Mouse (Mus musculus) adrenal gland, adult 8-10 months (tissue): Measurements from ENCODE around the gene Myo3b. TPM values are rescaled to one million over a fixed set of nuclear protein-coding genes. Genes with fewer than 3 reads are reported as not detected.

Experiments used
- DNase-seq: peaks from one replicate; pipeline ENCODE4 v3.0.0; 2022
- total RNA-seq, 4 experiments: library from RNA; stranded (reverse); gene quantifications; 2 replicates each; pipeline ENCODE4 v1.2.4; 2022

The Myo3b gene
- total RNA-seq, 4 experiments from 2014 or later: 0.09 TPM; not detected in 3

DNA sequence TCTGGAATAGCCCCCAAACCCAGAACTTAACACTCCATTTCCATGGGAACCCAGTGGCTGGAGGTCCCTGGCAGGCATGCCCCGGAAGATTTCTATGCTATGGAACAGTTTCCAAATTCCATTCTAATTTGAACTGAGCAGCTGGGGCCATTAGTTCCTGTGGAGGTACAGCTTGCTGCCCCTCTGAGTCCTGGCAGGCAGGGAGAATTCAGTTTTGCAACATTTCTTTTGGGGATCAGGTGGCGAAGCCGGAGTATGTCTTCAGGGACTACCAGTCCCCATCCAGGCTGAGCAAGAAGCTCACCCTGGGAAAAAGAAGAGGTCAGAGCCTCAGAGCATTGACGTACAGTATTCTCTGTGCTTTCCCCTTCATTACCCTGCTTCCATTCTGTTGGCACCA lies 94.4 kb downstream of the Myo3b start:
- DNase-seq: no peak

DNA sequence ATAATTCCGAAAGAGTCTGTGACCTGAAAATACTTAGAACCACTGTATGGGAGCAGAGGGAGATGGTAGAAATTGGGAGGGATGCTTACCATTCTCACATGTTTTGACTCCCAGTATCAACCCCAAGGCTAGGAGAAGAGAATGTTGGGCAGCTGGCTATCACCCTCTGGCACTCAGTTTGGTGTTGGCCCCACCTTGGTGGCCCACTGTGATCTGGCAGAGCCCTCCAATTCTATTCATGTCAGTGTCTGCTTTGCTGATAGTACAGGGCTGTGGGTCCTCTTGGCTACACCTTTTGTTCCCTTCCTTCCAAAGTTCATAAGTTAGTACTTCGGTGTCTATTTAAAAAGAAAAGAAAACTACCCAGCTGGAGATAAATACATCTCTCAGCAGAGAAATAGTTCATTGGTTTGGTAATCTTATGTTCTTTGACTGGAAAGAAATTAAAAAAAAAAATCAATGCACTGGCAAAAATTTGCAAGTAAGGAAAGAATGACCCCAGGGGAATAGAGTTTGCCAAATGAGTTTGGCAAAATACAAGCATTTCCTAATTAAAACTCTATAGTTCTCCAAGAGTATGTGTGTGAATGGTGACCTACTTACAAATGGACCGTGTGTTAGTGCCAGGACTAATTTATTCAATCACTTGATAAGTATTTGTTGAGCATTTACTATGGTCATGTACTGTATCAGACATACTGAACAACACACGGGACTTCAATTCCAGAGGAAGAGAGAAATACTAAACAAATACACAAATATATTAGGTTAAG lies 98.5 kb downstream of the Myo3b start:
- DNase-seq: no peak

DNA sequence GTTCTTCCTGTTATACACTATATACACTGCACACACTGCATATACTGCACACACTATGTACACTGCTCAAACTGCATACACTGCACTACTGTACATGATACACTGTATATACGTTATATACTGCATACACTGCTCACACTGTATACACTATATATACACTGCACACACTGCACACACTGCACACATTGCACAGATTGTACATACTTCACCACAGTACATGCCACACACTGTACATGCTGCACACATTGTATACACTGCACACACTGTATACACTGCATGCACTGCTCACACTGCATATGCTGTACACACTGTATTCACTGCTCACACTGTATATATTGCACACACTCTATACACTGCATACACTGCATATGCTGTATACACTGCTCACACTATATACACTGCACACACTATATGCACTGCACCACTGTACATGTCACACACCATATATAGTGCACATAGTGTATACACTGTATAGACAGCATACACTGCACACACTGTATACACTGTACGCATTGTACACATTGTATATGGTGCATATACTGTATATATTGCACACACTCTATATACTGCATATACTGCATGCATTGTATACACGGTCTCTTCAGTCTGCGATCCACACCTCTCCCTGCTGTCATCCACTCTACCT lies 104.7 kb downstream of the Myo3b start:
- no peak for DNase-seq

DNA sequence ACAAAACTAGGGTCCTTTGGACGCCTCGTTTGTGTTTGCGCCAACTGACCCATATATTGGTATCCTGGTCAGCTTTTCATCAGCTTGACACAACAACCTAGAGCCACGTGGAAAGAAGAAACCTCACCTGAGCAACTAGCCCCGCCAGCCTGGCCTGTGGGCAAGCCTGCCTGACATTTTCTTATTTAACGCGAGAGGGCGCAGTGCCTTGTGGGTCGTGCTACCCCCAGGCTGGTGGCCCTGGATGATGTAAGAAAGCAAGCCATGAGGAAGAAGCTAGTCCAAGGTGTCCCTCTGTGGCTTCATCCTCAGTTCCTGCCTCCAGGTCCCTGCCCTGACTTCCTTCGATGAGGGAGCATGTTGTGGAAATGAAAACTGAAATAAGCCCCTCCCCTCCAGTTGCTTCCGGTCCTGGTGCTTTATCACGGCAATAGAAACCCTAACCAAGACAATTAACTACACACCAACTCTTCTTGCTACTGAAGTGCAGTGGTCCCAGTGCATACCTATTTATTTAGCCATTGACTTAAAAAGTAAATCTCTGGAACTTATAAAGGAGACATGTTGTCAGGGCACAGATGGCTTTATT lies 108.2 kb downstream of the Myo3b start:
- no peak for DNase-seq

DNA sequence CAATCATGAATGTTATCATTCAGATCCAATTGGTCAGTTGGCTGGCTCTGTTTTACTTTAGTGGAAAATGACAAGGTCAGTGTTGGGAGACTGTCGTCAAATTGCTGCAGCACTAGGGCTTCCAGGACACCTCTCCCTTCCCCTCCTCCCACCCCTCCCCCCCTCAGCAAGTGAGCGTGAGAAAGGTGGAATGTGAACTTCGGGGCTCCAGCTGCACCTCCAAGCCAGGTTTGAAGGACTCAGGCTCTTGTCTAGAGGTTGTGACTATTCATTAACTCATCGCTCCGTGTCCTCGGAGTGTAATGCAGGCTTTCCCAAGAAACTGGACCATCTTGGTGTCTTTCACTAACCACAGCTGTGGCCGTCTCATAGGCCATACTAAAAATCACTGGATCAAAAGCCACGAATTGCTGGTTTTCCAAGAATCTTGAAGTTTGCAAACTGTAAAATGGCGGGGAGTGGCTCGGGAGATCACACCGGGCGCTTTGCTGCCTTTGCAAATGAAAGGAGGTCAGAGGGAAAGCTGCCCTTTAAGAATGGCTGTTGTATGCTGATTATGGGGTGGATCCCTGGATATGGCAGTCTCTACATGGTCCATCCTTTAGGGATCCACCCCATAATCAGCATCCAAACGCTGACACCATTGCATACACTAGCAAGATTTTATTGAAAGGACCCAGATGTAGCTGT lies 110.0 kb downstream of the Myo3b start:
- no peak for DNase-seq

DNA sequence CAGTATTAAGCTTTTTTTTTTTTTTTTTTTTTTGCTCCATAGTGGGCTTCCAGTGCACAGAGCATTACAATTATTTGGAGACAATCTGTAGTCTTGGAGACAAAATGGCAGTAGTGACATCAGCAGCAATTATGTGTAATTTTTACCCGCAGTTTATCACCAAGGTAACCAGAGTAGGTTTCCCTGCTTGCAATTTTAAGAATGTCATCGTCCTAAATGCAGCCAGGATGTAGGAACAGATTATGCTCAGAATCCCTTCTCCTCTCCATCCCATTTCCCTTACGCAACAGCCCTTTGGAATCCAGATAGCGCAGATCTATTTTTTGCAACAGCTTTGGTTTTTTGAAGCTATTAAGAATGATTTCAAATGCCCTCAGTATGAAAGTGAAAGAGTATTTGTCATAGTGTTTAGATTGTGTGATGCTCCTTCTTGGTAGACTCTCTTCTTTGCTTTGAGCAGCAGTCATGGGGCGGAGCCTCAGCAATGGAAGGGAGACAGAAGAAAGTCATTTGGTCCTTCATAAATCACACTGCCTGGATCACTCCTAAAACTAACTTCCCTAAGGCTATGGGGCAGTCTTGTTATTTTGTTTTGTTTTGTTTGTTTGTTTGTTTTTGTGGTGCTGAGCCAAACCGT lies 111.6 kb downstream of the Myo3b start:
- no peak for DNase-seq

DNA sequence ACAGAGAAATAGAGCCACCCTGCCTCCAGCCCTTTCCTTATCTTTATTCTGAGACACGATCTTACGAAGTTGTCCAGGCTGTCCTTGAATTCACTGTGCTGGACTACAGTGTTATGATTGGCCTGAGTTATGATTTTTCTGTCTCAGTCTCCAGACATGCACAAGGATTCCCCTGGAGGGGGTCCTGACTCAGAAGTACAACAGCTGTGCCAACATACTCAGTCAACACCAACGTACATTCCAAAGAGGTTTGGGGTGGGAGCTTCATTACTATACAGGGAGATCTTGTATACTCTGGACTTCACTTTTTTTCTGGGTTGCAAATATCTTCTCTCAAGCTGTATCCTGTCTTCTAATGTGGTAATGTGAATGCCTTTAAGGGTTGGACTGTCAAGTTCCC lies 113.0 kb downstream of the Myo3b start:
- no peak for DNase-seq

DNA sequence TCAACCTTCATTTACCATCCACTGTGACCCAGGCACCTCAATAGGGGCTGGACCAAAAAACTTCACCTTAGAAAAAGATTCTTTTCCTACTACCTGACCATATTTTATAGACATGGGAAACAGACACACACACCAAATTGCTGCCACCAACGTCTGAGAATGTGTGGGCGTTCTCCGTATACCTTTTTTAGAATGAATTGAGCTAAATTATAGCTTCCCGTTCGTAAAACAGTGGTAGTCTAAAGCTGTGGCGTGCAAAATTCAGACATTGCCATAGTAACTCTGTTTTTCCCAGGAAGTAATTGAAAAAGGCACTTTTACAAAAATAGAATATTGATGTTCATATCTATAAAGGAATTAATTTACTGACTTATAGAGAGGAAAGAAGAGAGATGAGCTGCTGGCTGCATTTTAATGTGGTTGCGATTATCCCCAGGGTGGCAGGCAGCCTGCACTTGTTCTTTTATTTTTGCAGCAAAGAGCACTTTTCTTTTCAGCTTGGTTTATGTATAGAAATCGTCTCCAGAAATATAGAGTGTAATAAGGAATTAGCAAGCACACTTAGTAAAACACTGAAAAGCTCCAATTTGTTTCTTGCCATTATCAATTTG lies 116.4 kb downstream of the Myo3b start:
- DNase-seq: no peak

DNA sequence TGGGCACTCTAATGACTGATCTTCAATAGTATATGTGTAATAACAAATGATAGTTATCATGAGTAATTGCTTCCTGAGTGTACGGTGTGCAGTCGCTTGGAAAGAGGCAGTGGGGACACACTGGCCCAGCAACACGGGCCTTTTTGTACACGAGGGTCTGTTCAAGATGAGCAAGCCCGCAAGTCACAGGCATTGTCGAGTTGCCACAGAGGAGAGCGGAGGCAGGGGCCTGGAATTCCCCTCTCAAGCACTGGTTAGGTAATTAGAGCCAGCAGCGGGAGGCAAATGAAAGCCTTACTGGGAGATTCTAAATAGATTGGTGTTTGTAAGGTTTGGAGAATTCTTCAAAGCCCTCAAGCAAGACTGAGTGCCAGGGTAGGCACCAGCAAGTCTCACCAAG lies 120.6 kb downstream of the Myo3b start:
- no peak for DNase-seq

DNA sequence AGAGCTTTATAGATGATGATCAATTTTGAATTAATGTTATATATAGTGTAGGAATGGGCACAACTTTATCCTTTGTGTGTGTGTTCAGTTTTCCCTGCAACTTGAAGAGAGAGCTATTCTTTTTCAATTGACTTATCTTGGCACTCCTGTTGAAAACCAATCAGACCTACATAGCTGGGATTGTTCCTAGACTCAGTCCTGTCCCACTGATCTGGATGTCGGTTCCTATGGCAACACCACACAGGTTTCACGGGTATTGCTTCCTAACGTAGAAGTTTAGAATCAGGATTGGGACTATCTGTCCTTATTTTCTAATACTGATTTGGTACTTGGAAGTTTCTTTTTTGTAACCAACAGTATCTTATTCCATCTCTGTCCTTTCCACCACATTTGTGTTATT lies 127.3 kb downstream of the Myo3b start:
- no peak for DNase-seq

DNA sequence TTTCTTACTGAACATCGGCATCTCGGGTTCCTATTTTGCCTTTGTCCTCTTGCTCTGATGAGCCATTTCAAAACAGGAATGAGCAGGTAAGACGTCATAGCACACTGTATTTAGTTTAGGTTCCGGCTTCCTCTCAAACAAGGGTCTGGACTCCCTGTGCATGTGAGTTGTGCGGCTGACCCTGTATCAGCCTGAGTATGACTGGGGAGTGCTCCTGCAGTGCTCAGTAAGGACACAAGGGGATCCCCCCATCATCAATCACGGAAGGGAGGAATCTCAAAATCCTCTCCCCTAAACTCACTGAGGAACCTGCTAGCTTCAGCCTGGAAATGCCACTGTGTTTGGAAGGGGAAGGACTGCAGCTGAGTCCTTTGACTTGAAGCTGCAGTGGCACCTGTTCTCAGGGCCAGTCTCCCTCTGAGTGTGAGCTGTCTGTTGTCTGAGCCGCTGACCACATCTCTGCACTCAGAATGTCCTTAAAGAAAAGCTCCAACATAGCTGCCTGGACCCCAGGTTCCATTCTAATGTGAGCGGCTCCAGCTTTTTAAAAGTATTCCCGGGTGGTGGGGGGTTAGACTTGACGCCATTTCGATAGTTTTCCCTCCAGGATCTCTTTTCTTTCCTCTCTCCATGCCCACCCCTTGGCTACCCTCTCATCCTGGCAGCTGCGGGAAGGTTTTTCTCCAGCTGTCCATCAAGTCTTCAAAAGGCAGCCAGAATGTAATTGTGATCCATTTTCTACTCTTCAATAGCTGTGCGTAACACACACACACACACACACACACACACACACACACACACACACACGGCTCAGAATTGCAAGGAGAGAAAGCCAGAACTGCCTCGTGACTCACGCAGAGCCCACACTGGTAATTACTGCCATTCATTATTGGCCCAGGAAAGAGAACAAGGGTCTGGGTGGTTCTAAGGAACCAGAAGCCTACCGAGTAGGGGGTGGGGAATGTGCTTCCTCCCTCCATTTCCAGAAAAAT lies 129.3 kb downstream of the Myo3b start:
- DNase-seq: no peak

DNA sequence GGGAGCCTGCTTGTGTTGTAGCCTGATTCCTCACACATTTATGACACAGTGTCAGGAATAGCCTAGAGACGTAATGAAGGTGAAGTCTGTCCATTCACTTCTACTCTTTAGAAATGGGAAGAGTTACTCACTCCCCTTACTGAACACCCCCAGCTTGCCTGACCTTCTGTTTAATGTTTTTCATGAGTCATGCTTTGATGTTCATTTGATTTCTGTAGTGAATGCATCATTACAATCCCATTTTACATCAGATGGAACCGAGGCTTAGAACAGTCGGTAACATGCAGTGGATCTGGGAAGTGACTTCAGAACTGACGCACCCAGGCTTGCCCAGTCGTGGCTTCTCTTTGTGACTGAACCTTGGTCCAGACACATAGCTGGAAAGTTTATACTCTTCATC lies 131.5 kb downstream of the Myo3b start:
- no peak for DNase-seq

DNA sequence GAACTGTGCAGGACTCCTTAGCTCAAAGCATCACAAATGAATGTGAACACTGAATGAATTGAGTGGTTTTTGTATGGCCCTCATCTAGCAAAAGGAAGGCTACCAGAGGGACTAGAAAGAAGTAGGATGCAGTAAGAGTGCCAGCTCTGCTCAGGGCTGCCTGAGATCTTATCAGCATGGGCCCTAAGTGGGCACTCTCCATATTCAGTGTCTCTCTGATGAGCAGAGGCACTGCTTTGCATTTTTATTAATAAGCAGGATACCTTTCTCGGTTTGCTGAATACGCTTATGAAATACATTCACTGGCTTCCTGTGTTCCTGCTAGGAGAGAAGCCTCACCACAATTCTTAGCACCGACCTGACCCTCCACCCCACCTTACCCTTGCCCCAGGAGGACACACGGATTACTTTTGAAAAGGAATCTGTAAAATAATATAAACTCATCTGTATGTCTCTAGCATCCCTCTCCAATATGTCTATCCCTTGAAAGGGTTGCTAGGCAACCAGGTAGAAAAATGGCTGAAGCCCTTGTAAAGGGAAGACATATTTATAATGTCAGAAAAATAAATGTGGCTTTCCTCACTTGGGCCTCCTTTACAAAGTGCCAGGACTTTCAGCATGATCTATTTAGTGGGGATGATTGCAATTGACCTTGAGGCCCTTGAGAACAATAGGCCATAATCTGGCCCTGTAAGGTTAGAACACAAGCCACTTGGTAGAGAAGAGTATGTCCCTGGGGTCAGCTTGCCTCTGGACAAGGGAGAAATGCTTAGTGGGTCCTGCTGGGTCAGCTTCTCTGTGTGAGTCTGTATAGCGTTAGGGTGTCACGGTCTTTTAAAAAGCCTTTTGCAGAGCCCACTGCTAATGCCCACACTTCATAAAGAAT lies 138.1 kb downstream of the Myo3b start:
- no peak for DNase-seq

DNA sequence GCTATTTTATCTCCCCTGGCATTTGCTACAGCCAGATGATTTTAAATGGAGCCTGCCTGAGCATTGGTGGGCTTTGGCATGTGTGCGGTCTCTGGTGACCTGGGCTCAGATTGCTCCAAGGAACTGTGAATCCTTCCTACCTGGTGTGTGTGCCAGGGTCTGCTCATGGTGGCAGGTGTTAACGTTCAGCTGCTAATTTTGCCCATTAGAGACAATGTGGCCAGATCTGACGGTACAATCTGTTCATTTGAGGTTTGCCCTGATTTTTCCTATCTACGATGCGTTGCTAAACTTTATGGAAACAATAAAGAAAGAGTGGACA lies 138.7 kb downstream of the Myo3b start:
- DNase-seq: no peak

DNA sequence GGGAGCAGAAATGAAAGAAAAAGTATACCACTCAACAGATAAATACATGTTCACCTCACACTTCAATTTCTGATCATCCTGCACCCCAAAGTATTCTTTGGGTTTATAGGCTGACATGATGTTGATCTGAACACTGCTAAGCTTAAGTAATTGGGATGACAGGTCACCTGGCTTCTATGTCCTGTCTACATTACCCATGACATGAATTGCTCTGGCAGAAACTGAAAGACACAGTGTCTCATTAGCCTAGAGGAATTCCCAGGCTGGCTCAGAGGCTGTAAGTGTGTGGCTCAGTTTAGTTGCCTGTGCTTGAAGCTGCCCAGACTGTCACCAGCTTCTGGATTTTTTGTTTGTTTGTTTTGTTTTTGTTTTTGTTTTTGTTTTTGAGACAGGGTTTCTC lies 139.3 kb downstream of the Myo3b start:
- DNase-seq: no peak

DNA sequence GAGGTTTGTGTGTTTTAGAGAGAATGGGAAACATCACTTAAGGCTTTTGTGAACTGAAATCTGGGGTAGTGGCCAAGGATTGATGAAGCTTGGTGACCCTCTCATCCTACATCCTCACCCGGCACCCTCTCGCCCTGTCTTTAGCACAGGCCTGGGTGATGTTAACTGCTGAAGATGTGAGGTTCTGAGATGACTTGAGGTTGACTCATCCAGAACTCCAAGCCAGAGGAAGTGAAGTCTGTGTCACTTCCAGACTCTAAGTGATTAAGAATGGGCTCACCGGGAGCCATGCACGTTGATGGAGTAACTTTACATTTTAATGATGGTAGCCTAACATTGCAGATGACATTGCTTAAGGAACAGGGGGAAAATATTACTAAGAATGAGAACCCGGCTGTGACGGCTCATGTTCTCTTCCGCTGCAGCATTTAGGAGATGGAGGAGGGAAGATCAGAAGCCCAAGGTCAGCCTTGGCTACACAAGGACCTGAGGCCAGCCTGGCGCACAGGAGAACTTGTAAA lies 143.3 kb downstream of the Myo3b start:
- no peak for DNase-seq

DNA sequence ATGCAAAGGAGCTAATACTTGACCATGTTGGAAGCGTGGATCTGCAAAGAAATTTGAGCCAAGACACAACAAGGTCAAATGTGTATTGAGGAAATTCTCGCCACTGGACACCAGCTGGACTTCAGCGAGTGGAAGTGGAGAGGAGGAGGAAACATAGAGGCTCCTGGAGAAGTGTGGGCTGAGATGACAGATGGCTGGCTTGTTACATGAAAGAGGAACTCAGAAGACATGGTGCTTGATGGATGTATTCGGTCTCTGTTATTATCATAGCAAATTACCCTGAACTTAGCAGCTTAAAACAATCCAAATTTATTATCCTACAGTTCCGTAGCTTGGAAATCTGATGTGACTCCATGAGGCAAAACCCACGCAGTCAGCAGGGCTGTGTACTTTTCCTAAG lies 148.1 kb downstream of the Myo3b start:
- no peak for DNase-seq

DNA sequence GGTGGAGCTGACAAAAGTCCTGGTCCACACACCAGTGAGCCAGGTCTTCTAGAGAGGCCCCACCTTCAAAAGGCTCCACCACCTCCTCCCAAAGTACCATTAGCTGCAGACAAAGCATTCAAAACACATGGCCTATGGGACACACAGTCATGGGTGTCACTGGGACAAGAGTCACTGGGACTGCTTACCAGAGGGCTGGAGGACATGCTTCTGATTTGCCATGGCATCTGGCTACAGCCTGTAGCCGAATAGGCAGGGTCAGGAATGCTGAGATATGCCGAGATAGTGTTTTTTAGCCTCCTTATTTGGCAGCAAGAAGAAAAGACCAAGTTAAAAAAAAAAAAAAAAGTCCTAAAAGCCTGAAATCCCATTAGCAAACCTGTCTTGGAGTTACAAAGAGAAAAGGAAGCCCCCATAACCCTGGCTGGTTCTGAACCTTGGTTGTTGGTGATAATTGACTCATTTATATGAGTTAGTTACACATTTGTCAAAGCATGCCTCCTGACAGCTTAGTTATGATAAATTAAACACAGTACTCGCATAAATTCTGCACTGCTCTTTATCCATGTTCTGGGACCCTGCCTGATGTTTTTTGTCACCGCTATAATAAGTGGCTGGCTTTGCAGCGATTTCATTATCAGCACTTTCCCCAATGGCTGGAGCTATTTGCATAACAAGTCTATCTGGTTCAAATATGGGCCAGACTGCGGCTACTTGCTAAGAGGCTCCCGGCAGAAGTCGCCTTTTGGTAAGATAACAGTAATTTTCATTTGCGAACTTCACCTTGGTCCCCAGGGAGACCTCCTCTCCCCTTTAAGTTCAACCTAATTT lies 156.7 kb downstream of the Myo3b start:
- DNase-seq: no peak
